Mouse (Mus musculus) adrenal gland, postnatal 10 days (tissue): ENCODE measurements at regions not wholly inside any gene's neighbourhood (a gene's known extent, or its start where the extent isn't known, plus 50 kb on each side); places are given as distances from the start of the nearest gene placed in this dataset.
A peak's percentile ranks its signal among the peaks of the same experiment; 100 is the strongest.

Experiments used
- DNase-seq: peaks from one replicate; pipeline ENCODE4 v3.0.0; 2021; ENCODE audit warnings: mixed read lengths

GRCm38 (mm10) chr3:83694505-83694904 lies 71.6 kb upstream of the Sfrp2 start:
- peak; percentile 66 for DNase-seq

GRCm38 (mm10) chr3:83699751-83700150 lies 66.4 kb upstream of the Sfrp2 start:
- DNase-seq: peak; percentile 27

GRCm38 (mm10) chr3:83701075-83701474 lies 65.0 kb upstream of the Sfrp2 start:
- peak; percentile 70 for DNase-seq

GRCm38 (mm10) chr3:83704559-83704958 lies 61.6 kb upstream of the Sfrp2 start:
- peak; percentile 31 for DNase-seq

- no peak for DNase-seq
Observed at GRCm38 (mm10) chr3:83705253-83705652, 60.9 kb upstream of the Sfrp2 start.

GRCm38 (mm10) chr3:83706531-83707243 lies 59.4 kb upstream of the Sfrp2 start:
- peak; percentile 46 for DNase-seq

GRCm38 (mm10) chr3:83707278-83707677 lies 58.8 kb upstream of the Sfrp2 start:
- no peak for DNase-seq

GRCm38 (mm10) chr3:83708973-83709372 lies 57.1 kb upstream of the Sfrp2 start:
- no peak for DNase-seq

- DNase-seq: no peak
Observed at GRCm38 (mm10) chr3:83709531-83709930, 56.6 kb upstream of the Sfrp2 start.

- DNase-seq: no peak
Observed at GRCm38 (mm10) chr3:83710995-83711541, 55.1 kb upstream of the Sfrp2 start.

- no peak for DNase-seq
Observed at GRCm38 (mm10) chr3:83712355-83712754, 53.8 kb upstream of the Sfrp2 start.

- peak; percentile 44 for DNase-seq
Observed at GRCm38 (mm10) chr3:83714572-83714971, 51.5 kb upstream of the Sfrp2 start.
